Mouse (Mus musculus): ENCODE results near the gene Evx2.

Evx2 gene

DNA sequence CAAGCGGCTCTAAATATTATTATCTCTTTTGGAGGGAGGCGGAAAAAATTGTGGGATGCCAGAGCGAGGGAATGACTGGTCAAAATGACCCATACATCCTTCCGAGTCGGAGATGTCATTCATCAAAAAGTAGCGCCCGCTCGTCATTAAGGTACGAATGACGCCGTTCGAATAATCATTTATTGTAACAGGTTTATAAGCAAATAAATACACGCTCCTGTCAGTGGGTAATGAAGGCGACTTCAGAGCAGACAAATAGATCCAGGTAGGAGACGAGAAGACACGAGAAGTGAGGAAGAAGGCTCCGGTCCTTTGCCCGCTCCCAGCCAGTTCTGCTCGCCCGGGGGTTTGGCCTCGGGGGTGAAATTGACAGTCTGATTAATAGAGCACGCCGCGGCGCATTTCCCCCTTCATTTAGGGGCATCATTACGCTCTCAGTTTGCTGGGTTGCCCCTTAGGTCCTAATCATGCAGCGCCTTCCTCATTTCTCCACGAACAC is at the start of gene Evx2:
Gene Evx2, minus strand, starts transcription at position 51 of the 499 bp plus-strand sequence.
- no peak for DNase-seq (ENCODE audit: extremely low read depth, low read depth, low spot score)

GRCm38 (mm10) chr2:74708676-74709075 is 49.3 kb upstream of the Evx2 start:
- DNase-seq (ENCODE audit: extremely low read depth, low read depth, low spot score), result no peak

DNA sequence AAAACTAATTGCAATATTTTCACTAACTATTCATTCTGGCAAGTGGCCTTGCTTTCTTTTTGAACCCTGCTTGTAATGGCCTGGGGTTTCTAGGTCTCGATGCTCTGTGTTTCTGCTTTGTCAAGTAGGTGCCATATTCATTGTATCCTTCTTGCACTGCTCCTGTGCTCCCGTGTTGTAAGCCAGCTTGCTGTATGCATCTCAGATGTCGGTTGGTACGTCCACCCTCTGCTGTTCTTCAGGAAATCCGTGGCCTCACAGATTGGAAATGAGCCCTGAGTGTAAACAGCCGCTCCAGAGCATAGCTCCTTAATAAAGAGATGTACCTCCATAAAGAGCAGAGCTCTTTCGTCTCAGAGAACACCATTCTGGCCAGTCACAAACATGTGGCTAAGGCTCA is 48.2 kb upstream of the Evx2 start:
- DNase-seq (ENCODE audit: extremely low read depth, low read depth, low spot score), result no peak

GRCm38 (mm10) chr2:74706393-74706960 is 47.1 kb upstream of the Evx2 start:
- DNase-seq (ENCODE audit: extremely low read depth, low read depth, low spot score), result no peak

- no peak for DNase-seq (ENCODE audit: extremely low read depth, low read depth, low spot score)
These were observed 46.2 kb upstream of the Evx2 start for GRCm38 (mm10) chr2:74705467-74706089.

DNA sequence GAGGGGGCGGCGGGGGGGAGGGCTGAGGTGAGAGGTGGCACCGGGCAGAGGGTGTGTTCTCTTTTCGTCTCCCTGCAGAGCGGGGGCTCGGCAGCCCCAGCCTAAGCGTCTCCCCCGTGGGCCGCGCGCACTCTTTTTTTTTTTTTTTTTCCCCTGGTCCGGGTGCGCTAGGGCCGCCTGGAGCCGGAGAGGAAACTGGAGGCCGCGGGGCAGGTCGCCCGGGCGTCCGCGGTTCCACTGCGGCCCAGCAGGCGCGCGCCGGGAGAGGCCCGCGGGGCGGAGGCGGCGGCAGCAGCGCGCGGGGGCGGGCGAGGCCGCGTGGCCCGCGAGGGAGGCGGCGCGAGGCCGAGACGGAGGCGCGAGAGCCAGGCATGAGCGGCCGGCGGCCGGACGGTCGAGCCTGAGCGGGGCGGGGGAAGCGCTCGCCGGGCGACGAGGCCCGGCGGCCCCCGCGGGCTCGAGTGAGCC is 45.7 kb upstream of the Evx2 start:
- no peak for DNase-seq (ENCODE audit: extremely low read depth, low read depth, low spot score)

- DNase-seq (ENCODE audit: extremely low read depth, low read depth, low spot score), result no peak
These were observed 45.1 kb upstream of the Evx2 start, which contains the start of gene Hoxd8 for GRCm38 (mm10) chr2:74704393-74704998. TSS of gene Hoxd8 (plus strand) at chr2:74704615.

GRCm38 (mm10) chr2:74703720-74704392 is 44.5 kb upstream of the Evx2 start:
- no peak for DNase-seq (ENCODE audit: extremely low read depth, low read depth, low spot score)

- no peak for DNase-seq (ENCODE audit: extremely low read depth, low read depth, low spot score)
These were observed 44.0 kb upstream of the Evx2 start for GRCm38 (mm10) chr2:74703317-74703716.

DNA sequence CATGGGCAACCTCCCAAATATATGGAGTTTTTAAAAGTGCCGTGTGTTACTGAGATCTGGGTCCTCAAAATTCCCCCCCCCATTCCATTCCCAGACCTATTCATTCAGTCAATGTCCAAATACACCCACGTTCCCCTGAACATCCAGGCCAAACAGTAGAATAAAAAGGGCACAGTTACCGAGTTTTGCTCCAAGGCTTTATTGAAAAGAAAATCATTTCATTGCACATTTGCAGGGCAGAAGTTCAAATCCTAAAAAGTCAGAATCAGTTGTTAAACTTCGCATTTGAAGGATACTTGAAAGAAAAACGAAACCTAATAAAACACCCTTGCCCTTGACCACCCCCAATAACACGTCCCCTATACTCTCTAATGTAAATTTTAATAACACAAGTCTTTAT is 43.5 kb upstream of the Evx2 start:
- no peak for DNase-seq (ENCODE audit: extremely low read depth, low read depth, low spot score)

GRCm38 (mm10) chr2:74701949-74702819 is 42.8 kb upstream of the Evx2 start:
- DNase-seq (ENCODE audit: extremely low read depth, low read depth, low spot score), result no peak

- DNase-seq (ENCODE audit: extremely low read depth, low read depth, low spot score), result no peak
These were observed 41.3 kb upstream of the Evx2 start for GRCm38 (mm10) chr2:74700546-74701112.

- DNase-seq (ENCODE audit: extremely low read depth, low read depth, low spot score), result no peak
These were observed 40.5 kb upstream of the Evx2 start for GRCm38 (mm10) chr2:74699664-74700545.

DNA sequence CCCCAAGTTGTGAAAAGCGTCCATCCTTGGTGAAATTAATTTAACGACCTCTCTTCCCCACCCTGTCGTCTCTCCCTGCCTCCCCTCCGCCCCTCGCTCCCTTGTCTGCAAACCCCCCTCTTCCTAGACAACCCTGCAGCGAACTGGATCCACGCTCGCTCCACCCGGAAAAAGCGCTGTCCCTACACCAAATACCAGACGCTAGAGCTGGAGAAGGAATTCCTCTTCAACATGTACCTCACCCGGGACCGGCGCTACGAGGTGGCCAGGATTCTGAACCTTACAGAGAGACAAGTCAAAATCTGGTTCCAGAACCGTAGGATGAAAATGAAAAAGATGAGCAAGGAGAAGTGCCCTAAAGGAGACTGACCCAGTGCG is 39.7 kb upstream of the Evx2 start:
- DNase-seq (ENCODE audit: extremely low read depth, low read depth, low spot score), result no peak

DNA sequence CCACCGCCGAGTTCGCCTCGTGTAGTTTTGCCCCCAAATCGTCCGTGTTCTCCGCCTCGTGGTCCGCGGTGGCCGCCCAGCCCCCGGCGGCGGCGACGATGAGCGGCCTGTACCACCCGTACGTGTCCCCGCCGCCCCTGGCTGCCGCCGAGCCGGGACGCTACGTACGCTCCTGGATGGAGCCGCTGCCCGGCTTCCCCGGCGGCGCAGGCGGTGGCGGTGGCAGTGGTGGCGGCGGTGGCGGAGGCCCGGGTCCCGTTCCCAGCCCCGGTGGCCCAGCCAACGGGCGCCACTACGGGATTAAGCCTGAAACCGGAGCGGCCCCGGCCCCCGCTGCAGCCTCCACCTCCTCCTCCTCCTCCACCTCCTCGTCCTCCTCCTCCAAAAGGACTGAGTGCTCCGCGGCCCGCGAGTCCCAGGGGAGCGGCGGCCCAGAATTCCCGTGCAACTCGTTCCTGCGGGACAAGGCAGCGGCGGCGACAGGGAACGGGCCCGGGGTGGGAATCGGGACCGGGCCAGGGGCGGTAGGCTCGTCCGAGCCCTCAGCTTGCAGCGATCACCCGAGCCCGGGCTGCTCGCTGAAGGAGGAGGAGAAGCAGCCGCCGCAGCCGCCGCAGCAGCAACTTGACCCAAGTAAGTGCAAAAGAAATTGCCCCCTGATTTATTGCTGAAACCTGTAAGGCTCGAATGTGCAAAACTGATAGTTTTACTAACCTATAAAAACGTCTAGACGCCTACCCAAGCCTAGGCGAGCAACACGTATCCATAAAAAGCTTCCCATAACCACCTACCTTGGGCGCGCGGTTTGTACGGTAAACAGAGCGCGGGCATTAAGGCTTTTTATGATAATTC is 39.1 kb upstream of the Evx2 start:
- no peak for DNase-seq (ENCODE audit: extremely low read depth, low read depth, low spot score)

- DNase-seq (ENCODE audit: extremely low read depth, low read depth, low spot score), result no peak
These were observed 38.3 kb upstream of the Evx2 start, which contains the start of gene Hoxd9 for GRCm38 (mm10) chr2:74697567-74698121. TSS of gene Hoxd9 (plus strand) at chr2:74697727.

- DNase-seq (ENCODE audit: extremely low read depth, low read depth, low spot score), result no peak
These were observed 37.3 kb upstream of the Evx2 start for GRCm38 (mm10) chr2:74696442-74697335.
